Mouse (Mus musculus): Measurements from ENCODE around the gene Grk1. TPM values are rescaled to one million over a fixed set of nuclear protein-coding genes. Genes with fewer than 3 reads are reported as not detected.

Grk1 gene
- polyA plus RNA-seq, 1 experiment from 2014 or later: not detected

GRCm38 (mm10) chr8:13386366-13386765 is 18.5 kb upstream of the Grk1 start:
- Histone ChIP-seq H3K4me2 (replicated peaks; ENCODE audit: low read depth, low read length) (no peak overlapping the region), H3K9me3 (ENCODE audit: control insufficient read depth, low read length) (no peaks in the 10 kb centered on the region), H3K4me3 (ENCODE audit: low read depth, low read length) (no peak overlapping the region), H3K36me3 (ENCODE audit: control insufficient read depth, insufficient read depth, low read length) (no peaks in the 10 kb centered on the region), H3K4me1 (replicated peaks; ENCODE audit: control insufficient read depth, insufficient read depth, low read length) (no peaks in the 10 kb centered on the region), H3K9ac (ENCODE audit: low read depth, low read length) (no peak overlapping the region), H3K27me3 (ENCODE audit: control insufficient read depth, insufficient read depth, low read length) (no peaks in the 10 kb centered on the region), H3K27ac (ENCODE audit: low read depth, low read length) (no peak overlapping the region)
- ATAC-seq (ENCODE audit: low FRiP score) (no peak), DNase-seq (ENCODE audit: low spot score) (no peak)
- WGBS: 83% methylated on average over 13 of the region's 13 CpGs

- Histone ChIP-seq H3K9me3 (ENCODE audit: control insufficient read depth, low read length) (no peaks in the 10 kb centered on the region), H3K4me3 (ENCODE audit: low read depth, low read length) (no peak overlapping the region), H3K36me3 (ENCODE audit: control insufficient read depth, insufficient read depth, low read length) (no peaks in the 10 kb centered on the region), H3K4me1 (replicated peaks; ENCODE audit: control insufficient read depth, insufficient read depth, low read length) (no peaks in the 10 kb centered on the region), H3K27ac (ENCODE audit: low read depth, low read length) (no peak overlapping the region), H3K9ac (ENCODE audit: low read depth, low read length) (no peak overlapping the region), H3K4me2 (replicated peaks; ENCODE audit: low read depth, low read length) (no peak overlapping the region), H3K27me3 (ENCODE audit: control insufficient read depth, insufficient read depth, low read length) (no peaks in the 10 kb centered on the region)
- DNase-seq (ENCODE audit: low spot score) (no peak), ATAC-seq (ENCODE audit: low FRiP score) (no peak)
- 90% methylated on average over 8 of the region's 8 CpGs for WGBS
Measured at GRCm38 (mm10) chr8:13387728-13388127, 17.2 kb upstream of the Grk1 start.

GRCm38 (mm10) chr8:13388744-13389143 is 16.1 kb upstream of the Grk1 start:
- ATAC-seq (ENCODE audit: low FRiP score) (no peak), DNase-seq (ENCODE audit: low spot score) (no peak)
- WGBS: 76% methylated on average over 2 of the region's 2 CpGs
- H3K36me3 ChIP-seq (ENCODE audit: control insufficient read depth, insufficient read depth, low read length): no peaks in the 10 kb centered on the region; the same call in 1 of the 2 replicates
- H3K4me3 ChIP-seq (ENCODE audit: low read depth, low read length): no peak overlapping the region
- no peak overlapping the region for H3K9ac ChIP-seq (ENCODE audit: low read depth, low read length)
- H3K4me1 ChIP-seq (replicated peaks; ENCODE audit: control insufficient read depth, insufficient read depth, low read length): no peaks in the 10 kb centered on the region
- no peak overlapping the region for H3K27ac ChIP-seq (ENCODE audit: low read depth, low read length)
- H3K4me2 ChIP-seq (replicated peaks; ENCODE audit: low read depth, low read length): no peak overlapping the region
- no peaks in the 10 kb centered on the region for H3K9me3 ChIP-seq (ENCODE audit: control insufficient read depth, low read length)
- H3K27me3 ChIP-seq (ENCODE audit: control insufficient read depth, insufficient read depth, low read length): no peaks in the 10 kb centered on the region

- Histone ChIP-seq H3K9me3 (ENCODE audit: control insufficient read depth, low read length) (no peaks in the 10 kb centered on the region), H3K4me3 (ENCODE audit: low read depth, low read length) (no peak overlapping the region), H3K4me1 (replicated peaks; ENCODE audit: control insufficient read depth, insufficient read depth, low read length) (no peaks in the 10 kb centered on the region), H3K4me2 (replicated peaks; ENCODE audit: low read depth, low read length) (no peak overlapping the region), H3K27me3 (ENCODE audit: control insufficient read depth, insufficient read depth, low read length) (no peaks in the 10 kb centered on the region), H3K36me3 (ENCODE audit: control insufficient read depth, insufficient read depth, low read length) (no peaks in the 10 kb centered on the region; the same call in 1 of the 2 replicates), H3K27ac (ENCODE audit: low read depth, low read length) (no peak overlapping the region), H3K9ac (ENCODE audit: low read depth, low read length) (no peak overlapping the region)
- no peak for ATAC-seq (ENCODE audit: low FRiP score)
- 88% methylated on average over 7 of the region's 7 CpGs for WGBS
- DNase-seq (ENCODE audit: low spot score): no peak
Measured at GRCm38 (mm10) chr8:13393869-13394268, 11.0 kb upstream of the Grk1 start.

- DNase-seq (ENCODE audit: low spot score): no peak
- Histone ChIP-seq H3K27me3 (ENCODE audit: control insufficient read depth, insufficient read depth, low read length) (no peaks in the 10 kb centered on the region), H3K4me3 (ENCODE audit: low read depth, low read length) (no peak within 1 kb of the TSS), H3K36me3 (ENCODE audit: control insufficient read depth, insufficient read depth, low read length) (no peaks in the 10 kb centered on the region; the same call in 1 of the 2 replicates), H3K9me3 (ENCODE audit: control insufficient read depth, low read length) (no peaks in the 10 kb centered on the region), H3K27ac (ENCODE audit: low read depth, low read length) (no peak within 1 kb of the TSS), H3K9ac (ENCODE audit: low read depth, low read length) (no peak within 1 kb of the TSS), H3K4me2 (replicated peaks; ENCODE audit: low read depth, low read length) (no peak within 1 kb of the TSS), H3K4me1 (replicated peaks; ENCODE audit: control insufficient read depth, insufficient read depth, low read length) (no peaks in the 10 kb centered on the region)
- no peak for ATAC-seq (ENCODE audit: low FRiP score)
- WGBS: 89% methylated on average over 5 of the region's 5 CpGs
Measured at GRCm38 (mm10) chr8:13396725-13397124, 8.2 kb upstream of the Grk1 start, which contains the start of gene Atp4b. Atp4b (minus strand) TSS chr8:13396825.

- WGBS: 76% methylated on average over 6 of the region's 6 CpGs
Measured at GRCm38 (mm10) chr8:13403517-13403916, 1.4 kb upstream of the Grk1 start.

GRCm38 (mm10) chr8:13406011-13406410 is 1.1 kb downstream of the Grk1 start:
- Histone ChIP-seq H3K4me2 (replicated peaks; ENCODE audit: low read depth, low read length) (no peak overlapping the region), H3K27ac (ENCODE audit: low read depth, low read length) (no peak overlapping the region), H3K36me3 (ENCODE audit: control insufficient read depth, insufficient read depth, low read length) (no peaks in the 10 kb centered on the region), H3K9me3 (ENCODE audit: control insufficient read depth, low read length) (no peaks in the 10 kb centered on the region), H3K4me3 (ENCODE audit: low read depth, low read length) (no peak overlapping the region), H3K4me1 (replicated peaks; ENCODE audit: control insufficient read depth, insufficient read depth, low read length) (no peaks in the 10 kb centered on the region), H3K9ac (ENCODE audit: low read depth, low read length) (no peak overlapping the region), H3K27me3 (ENCODE audit: control insufficient read depth, insufficient read depth, low read length) (no peaks in the 10 kb centered on the region)
- 78% methylated on average over 5 of the region's 5 CpGs for WGBS
- ATAC-seq (ENCODE audit: low FRiP score) (no peak), DNase-seq (ENCODE audit: low spot score) (no peak)

More at GRCm38 (mm10) chr8:13403517-13403916, 1.4 kb upstream of the Grk1 start:
- H3K4me1 ChIP-seq (replicated peaks; ENCODE audit: control insufficient read depth, insufficient read depth, low read length): no peaks in the 10 kb centered on the region
- ATAC-seq (ENCODE audit: low FRiP score) (no peak), DNase-seq (ENCODE audit: low spot score) (no peak)
- no peaks in the 10 kb centered on the region for H3K36me3 ChIP-seq (ENCODE audit: control insufficient read depth, insufficient read depth, low read length)
- H3K27me3 ChIP-seq (ENCODE audit: control insufficient read depth, insufficient read depth, low read length): no peaks in the 10 kb centered on the region
- no peak overlapping the region for H3K4me3 ChIP-seq (ENCODE audit: low read depth, low read length)
- H3K9me3 ChIP-seq (ENCODE audit: control insufficient read depth, low read length): no peaks in the 10 kb centered on the region
- no peak overlapping the region for H3K4me2 ChIP-seq (replicated peaks; ENCODE audit: low read depth, low read length)
- H3K9ac ChIP-seq (ENCODE audit: low read depth, low read length): no peak overlapping the region
- no peak overlapping the region for H3K27ac ChIP-seq (ENCODE audit: low read depth, low read length)

GRCm38 (mm10) chr8:13411597-13411996 is 6.7 kb downstream of the Grk1 start:
- Histone ChIP-seq H3K4me1 (replicated peaks; ENCODE audit: control insufficient read depth, insufficient read depth, low read length) (no peaks in the 10 kb centered on the region), H3K9ac (ENCODE audit: low read depth, low read length) (no peak overlapping the region), H3K9me3 (ENCODE audit: control insufficient read depth, low read length) (no peaks in the 10 kb centered on the region), H3K4me3 (ENCODE audit: low read depth, low read length) (no peak overlapping the region), H3K36me3 (ENCODE audit: control insufficient read depth, insufficient read depth, low read length) (no peaks in the 10 kb centered on the region), H3K4me2 (replicated peaks; ENCODE audit: low read depth, low read length) (no peak overlapping the region), H3K27ac (ENCODE audit: low read depth, low read length) (no peak overlapping the region), H3K27me3 (ENCODE audit: control insufficient read depth, insufficient read depth, low read length) (no peaks in the 10 kb centered on the region)
- DNase-seq (ENCODE audit: low spot score) (peak; percentile 82), ATAC-seq (ENCODE audit: low FRiP score) (no peak)
- 31% methylated on average over 6 of the region's 6 CpGs for WGBS

- ATAC-seq (ENCODE audit: low FRiP score): no peak
- H3K4me2 ChIP-seq (replicated peaks; ENCODE audit: low read depth, low read length): no peak overlapping the region
- H3K9ac ChIP-seq (ENCODE audit: low read depth, low read length): no peak overlapping the region
- H3K27me3 ChIP-seq (ENCODE audit: control insufficient read depth, insufficient read depth, low read length): no peaks in the 10 kb centered on the region
- H3K4me1 ChIP-seq (replicated peaks; ENCODE audit: control insufficient read depth, insufficient read depth, low read length): no peaks in the 10 kb centered on the region
- no peaks in the 10 kb centered on the region for H3K9me3 ChIP-seq (ENCODE audit: control insufficient read depth, low read length)
- DNase-seq (ENCODE audit: low spot score): peak; percentile 76
- H3K4me3 ChIP-seq (ENCODE audit: low read depth, low read length): no peak overlapping the region
- H3K36me3 ChIP-seq (ENCODE audit: control insufficient read depth, insufficient read depth, low read length): no peaks in the 10 kb centered on the region
- WGBS: 64% methylated on average over 13 of the region's 13 CpGs
- no peak overlapping the region for H3K27ac ChIP-seq (ENCODE audit: low read depth, low read length)
Measured at GRCm38 (mm10) chr8:13412891-13413558, 8.1 kb downstream of the Grk1 start.

All from hindbrain, embryonic 11.5 days (tissue).